Mouse (Mus musculus) E14TG2a.4 (cell line): ENCODE results near the gene Rwdd4a.
A peak's percentile ranks its signal among the peaks of the same experiment; 100 is the strongest.

Experiments
- H3K27me3 ChIP-seq: 2 replicates; pipeline ENCODE4 v1.6.1; 2014; ENCODE audit warnings: low read length, control low read depth; ENCODE audit not compliant: insufficient read depth
- H3K36me3 ChIP-seq: 2 replicates; pipeline ENCODE4 v1.6.1; 2014; ENCODE audit warnings: low read length, control low read depth; ENCODE audit not compliant: insufficient read depth
- H3K4me1 ChIP-seq: replicated peaks from 2 replicates; pipeline ENCODE4 v1.6.1; 2014; ENCODE audit warnings: low read depth, low read length, control low read depth
- H3K4me3 ChIP-seq: replicated peaks from 2 replicates; pipeline ENCODE4 v1.5.1; 2014; ENCODE audit warnings: mild to moderate bottlenecking, low read length
- H3K9me3 ChIP-seq: 2 replicates; pipeline ENCODE4 v1.6.1; 2014; ENCODE audit warnings: low read length, control low read depth
- CTCF ChIP-seq: conservative IDR thresholded peaks from 2 replicates; pipeline ENCODE4 v1.5.1; 2014; ENCODE audit warnings: low read length
- NANOG ChIP-seq: IDR thresholded peaks from 2 replicates; pipeline ENCODE4 v1.6.1; 2014; ENCODE audit warnings: borderline replicate concordance, low read length, mixed read lengths
- POU5F1 ChIP-seq: IDR thresholded peaks from 2 replicates; pipeline ENCODE4 v1.6.1; 2014; ENCODE audit warnings: low read length, borderline replicate concordance

Rwdd4a gene

DNA sequence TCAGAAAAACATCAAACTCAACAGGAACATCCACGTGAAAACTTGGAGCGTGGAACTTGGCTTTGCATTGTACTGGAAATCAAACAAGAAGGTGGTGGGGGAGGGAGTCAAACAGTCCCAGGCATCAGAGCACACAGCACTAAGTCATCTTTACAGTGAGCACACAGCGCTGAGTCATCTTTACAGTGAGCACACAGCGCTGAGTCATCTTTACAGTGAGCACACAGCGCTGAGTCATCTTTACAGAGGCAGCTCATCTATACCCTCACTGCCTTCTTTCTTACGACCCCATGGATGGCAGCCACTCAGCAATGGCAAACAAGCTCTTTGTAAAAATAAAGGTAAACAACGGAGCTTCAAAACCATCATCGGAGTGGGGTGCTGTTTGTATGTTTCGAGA, 22.5 kb upstream of the Rwdd4a start:
- Histone ChIP-seq H3K4me1 (peaks cover 3% of the 10 kb centered on the region; the same call in 1 of the 2 replicates), H3K27me3 (no peaks in the 10 kb centered on the region), H3K36me3 (peaks cover 82% of the 10 kb centered on the region), H3K9me3 (peaks cover 7% of the 10 kb centered on the region), H3K4me3 (no peak overlapping the region)
- no peak for TF ChIP-seq POU5F1
- no peak for TF ChIP-seq CTCF
- TF ChIP-seq NANOG = no peak

DNA sequence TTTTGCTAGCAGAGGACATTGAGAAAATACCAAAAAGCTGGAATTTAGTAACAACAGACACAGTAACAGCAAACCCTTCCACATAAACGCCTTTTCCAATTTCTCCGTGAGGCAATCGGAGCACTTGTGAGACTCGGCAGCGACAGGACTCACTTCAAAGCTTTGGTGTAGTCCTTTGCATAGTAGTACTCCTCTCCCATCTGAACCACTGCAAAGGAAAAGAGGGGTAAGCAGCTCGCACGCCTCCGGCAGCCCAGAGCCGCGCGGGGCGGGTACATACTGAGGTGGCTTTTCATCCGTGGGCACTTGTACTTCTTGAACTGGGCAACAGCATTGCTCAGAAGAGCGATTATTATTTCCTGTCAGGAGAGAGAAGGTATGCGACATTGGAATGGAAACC, 19.9 kb upstream of the Rwdd4a start:
- peaks cover 3% of the 10 kb centered on the region; the same call in 1 of the 2 replicates for H3K4me1 ChIP-seq
- peaks cover 7% of the 10 kb centered on the region for H3K9me3 ChIP-seq
- no peak for TF ChIP-seq POU5F1
- peaks cover 76% of the 10 kb centered on the region for H3K36me3 ChIP-seq
- H3K4me3 ChIP-seq = no peak overlapping the region
- H3K27me3 ChIP-seq = no peaks in the 10 kb centered on the region

DNA sequence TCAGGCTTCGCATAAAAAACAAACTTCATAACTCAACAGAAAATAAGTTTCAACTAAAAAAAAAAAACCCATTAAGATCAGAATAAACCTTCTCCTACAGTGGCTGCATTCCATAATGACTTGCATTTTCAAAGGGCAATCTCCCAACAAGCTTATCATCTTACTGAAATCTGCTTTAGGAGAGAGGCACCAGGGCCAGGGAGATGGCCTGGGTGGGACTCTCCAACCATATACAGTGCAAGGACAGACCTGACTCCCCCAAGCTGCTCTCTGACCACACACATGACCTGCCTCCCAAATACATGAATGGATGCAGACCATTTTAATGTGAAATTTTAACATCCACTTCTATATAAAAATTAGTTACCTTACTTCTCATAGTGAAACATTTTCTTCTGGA, 5.4 kb upstream of the Rwdd4a start:
- no peaks in the 10 kb centered on the region for H3K27me3 ChIP-seq
- H3K9me3 ChIP-seq = no peaks in the 10 kb centered on the region
- H3K4me1 ChIP-seq = peaks cover 10% of the 10 kb centered on the region
- TF ChIP-seq CTCF (no peak), POU5F1 (no peak), NANOG (no peak)
- H3K4me3 ChIP-seq = no peak overlapping the region
- H3K36me3 ChIP-seq = peaks cover 65% of the 10 kb centered on the region

DNA sequence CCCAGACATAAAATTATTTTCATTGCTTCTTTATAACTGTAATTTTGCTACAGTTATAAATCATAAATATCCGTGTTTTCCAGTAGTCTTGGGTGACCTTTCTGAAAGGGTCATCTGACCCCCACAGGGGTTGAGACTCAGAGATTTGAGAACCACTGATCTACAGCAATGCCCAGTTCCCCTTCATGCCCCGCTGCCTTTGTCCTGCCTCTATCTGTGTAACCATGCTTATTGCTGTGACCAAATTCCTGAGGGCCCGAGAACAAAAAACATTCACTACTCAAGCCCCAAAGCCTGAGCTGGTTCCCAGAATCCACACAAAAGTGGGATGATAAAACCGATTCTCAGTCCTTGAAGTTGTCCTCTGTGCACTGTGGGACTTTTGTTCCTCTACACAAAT, 4.9 kb downstream of the Rwdd4a start:
- Histone ChIP-seq H3K9me3 (no peaks in the 10 kb centered on the region), H3K36me3 (peaks cover 34% of the 10 kb centered on the region), H3K27me3 (no peaks in the 10 kb centered on the region), H3K4me1 (peaks cover 15% of the 10 kb centered on the region), H3K4me3 (no peak overlapping the region)
- no peak for TF ChIP-seq NANOG
- TF ChIP-seq POU5F1 = no peak
- no peak for TF ChIP-seq CTCF

DNA sequence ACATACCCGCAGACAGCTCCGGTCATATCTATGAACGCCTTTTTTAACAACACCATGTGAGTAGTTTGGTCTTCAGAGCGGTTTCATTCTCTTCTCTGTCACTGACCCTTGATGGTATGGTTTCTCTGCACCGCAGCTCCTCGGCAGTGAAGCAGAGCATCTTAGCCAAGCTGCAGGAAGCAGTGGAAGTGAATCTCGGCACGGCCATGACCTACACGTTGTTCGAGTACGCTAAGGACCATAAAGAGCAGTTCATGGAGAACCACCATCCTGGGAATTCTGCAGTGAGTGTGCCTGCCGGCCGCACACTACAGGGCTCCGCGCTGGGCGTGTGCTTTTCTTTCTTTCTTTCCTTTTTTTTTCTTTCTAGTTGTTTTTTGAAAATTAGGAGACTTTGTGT, 9.3 kb downstream of the Rwdd4a start:
- H3K36me3 ChIP-seq = peaks cover 68% of the 10 kb centered on the region

DNA sequence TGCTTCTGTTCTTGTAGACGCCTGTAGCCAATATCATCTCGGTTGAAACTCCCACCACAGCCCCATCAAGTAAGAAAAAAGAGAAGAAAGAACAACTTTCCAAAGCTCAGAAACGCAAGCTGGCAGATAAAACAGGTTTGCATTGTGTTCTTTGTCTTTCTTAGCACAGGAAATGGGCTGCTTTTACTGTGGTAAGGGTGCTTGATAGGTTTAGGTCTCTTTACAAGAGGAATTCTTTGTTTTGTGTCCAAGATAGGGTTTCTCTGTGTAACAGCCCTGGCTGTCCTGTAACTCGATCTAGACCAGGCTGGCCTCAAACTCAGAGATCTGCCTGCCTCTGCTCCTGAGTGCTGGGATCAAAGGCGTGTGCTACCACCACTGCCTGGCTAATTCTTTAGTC, 10.6 kb downstream of the Rwdd4a start:
- no peak overlapping the region for H3K4me3 ChIP-seq
- H3K9me3 ChIP-seq = peaks cover 6% of the 10 kb centered on the region
- peaks cover 71% of the 10 kb centered on the region for H3K36me3 ChIP-seq
- H3K27me3 ChIP-seq = no peaks in the 10 kb centered on the region
- peaks cover 13% of the 10 kb centered on the region for H3K4me1 ChIP-seq
- no peak for TF ChIP-seq CTCF
- peak; percentile 92 for TF ChIP-seq NANOG

More for the DNA sequence above, 9.3 kb downstream of the Rwdd4a start:
- H3K4me1 ChIP-seq = peaks cover 14% of the 10 kb centered on the region
- TF ChIP-seq CTCF (no peak), NANOG (no peak), POU5F1 (no peak)
- H3K9me3 ChIP-seq = peaks cover 6% of the 10 kb centered on the region
- no peak overlapping the region for H3K4me3 ChIP-seq
- no peaks in the 10 kb centered on the region for H3K27me3 ChIP-seq

DNA sequence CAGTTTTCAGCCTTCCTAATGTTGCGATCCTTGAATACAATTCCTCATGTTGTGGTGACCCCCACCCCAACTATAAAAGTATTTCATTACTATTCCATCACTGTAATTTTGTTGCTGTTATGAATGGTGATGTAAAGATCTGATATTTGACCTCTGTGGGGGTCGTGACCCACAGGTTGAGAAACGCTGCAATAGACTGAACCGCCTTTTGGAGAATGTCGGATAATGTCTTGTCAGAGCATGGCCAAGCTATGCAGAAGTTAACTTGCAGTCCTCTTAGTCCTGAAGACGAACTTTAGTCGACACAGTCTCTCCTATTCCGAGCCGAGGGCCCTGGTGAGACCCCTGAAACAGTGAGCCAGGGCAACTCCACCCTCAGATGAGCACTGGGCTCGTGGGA, 13.6 kb downstream of the Rwdd4a start:
- H3K4me1 ChIP-seq = peaks cover 8% of the 10 kb centered on the region
- no peak overlapping the region for H3K4me3 ChIP-seq
- no peaks in the 10 kb centered on the region for H3K27me3 ChIP-seq
- TF ChIP-seq NANOG (no peak), POU5F1 (no peak), CTCF (no peak)
- H3K9me3 ChIP-seq = peaks cover 6% of the 10 kb centered on the region
- H3K36me3 ChIP-seq = peaks cover 85% of the 10 kb centered on the region

DNA sequence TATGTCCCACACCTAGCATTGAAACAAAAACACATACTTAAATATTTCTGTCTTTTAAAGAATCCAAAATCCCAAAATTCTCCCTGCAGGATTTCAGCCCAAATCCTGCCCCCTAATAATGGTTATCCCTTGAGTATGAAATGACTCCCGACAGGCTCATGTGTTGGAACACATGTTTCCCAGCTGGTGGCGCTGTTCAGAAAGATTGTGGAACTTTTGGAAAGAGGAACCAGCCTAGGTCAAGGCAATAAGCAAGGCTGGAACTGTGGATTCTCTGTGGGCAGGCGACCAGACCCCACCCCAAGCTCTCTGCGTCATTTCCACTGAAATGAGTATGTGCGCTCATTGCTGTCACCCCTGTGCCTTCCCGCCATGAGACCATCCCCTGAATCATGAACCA, 20.1 kb downstream of the Rwdd4a start:
- H3K9me3 ChIP-seq = peaks cover 3% of the 10 kb centered on the region
- no peaks in the 10 kb centered on the region for H3K27me3 ChIP-seq
- TF ChIP-seq POU5F1 = no peak
- TF ChIP-seq CTCF = peak; percentile 56
- peaks cover 37% of the 10 kb centered on the region for H3K36me3 ChIP-seq
- H3K4me3 ChIP-seq = no peak overlapping the region
- peaks cover 8% of the 10 kb centered on the region; the same call in 1 of the 2 replicates for H3K4me1 ChIP-seq

DNA sequence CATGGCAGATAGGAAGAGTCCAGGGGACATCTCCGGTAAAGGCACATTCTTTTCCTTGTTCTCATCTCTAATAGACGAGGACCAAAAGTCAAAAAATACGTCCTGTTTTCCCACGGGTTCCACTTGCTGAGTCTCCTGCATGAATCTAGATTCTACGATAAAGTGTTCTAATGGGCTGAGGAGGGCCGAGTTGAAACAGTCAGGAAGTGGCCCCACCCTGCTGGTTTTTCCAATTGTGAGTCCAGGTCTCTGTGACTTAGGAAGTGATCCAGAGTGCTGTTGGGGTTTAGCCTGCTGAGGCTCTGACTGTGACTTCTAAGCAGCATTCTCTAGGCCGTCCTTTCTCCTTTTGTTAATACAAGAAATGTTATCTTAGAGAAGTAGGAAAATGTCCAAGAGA, 23.0 kb downstream of the Rwdd4a start:
- peaks cover 8% of the 10 kb centered on the region; the same call in 1 of the 2 replicates for H3K4me1 ChIP-seq
- TF ChIP-seq CTCF (no peak), NANOG (no peak), POU5F1 (no peak)
- H3K9me3 ChIP-seq = peaks cover 9% of the 10 kb centered on the region
- H3K4me3 ChIP-seq = no peak overlapping the region
- H3K27me3 ChIP-seq = no peaks in the 10 kb centered on the region
- peaks cover 9% of the 10 kb centered on the region for H3K36me3 ChIP-seq
